In the genomic region with DNA sequence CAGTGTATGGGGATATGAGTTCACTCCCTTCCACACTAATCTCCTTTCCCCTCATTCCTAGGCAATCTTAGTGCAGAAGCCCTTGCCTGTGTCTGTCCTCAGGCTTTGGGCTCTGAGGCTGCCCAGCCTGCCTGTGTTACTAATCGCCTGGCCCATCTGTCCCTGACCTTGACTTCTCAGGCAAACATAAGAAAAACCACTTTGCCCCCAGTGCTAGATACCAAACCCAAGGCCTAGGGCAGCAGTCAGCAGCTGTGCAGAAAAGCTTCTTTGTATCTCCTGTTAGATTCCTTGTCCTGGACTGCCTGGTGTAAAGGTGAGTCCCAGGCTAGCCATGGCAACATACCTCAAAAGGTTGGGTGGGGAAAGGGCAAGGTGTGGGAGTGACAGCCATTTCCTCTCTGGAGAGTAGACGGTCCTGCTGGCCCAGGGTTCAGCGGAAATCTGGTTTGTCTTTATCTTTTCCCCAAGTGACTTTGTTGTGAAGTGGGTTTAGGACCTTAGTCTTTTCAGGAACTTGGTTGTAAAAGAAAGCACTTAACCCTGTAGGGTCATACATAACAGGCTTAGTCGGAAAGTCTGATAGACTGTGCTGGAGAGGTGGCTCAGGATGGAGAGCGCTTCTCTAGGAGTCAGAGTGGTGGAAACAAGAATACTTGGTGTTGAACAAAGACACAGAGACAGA, we compare ENCODE assay signal across 14 mouse cellular contexts. TPM values are rescaled to one million over a fixed set of nuclear protein-coding genes. Genes with fewer than 3 reads are reported as not detected.
DNase-seq lines count a peak whose midpoint lies in the region; ATAC-seq and TF ChIP-seq lines count a peak whose summit lies in the region.
"Had no signal": no experiment of that assay in that cellular context is flagged by ENCODE, and none has a peak within 500 bp of the region (broad histone marks: within the 10 kb centered on the region; RNA-seq: fewer than 3 reads in every experiment).

No protein-coding gene starts in this region.

- no peak overlapping the region for H3K9ac ChIP-seq in lung, postnatal 0 days (replicated peaks; ENCODE audit: low read depth)
- H3K9ac ChIP-seq: liver, embryonic 13.5 days; midbrain, embryonic 13.5 days had no signal

- TF ChIP-seq POLR2A in bone marrow, adult 2 months (IDR thresholded peaks at IDR 0.05; ENCODE audit: borderline replicate concordance, control insufficient read depth, low read depth, low read length), result no peak

- no peak for TF ChIP-seq CTCF in bone marrow, adult 2 months (IDR thresholded peaks at IDR 0.05; ENCODE audit: control insufficient read depth, insufficient read depth, low read length)
- TF ChIP-seq CTCF in lung, postnatal 0 days (IDR thresholded peaks at IDR 0.05), result no peak

- peak overlapping the region; percentile 84; the same call in 1 of the 2 replicates for H3K27ac ChIP-seq in bone marrow, adult 2 months (ENCODE audit: control insufficient read depth, insufficient read depth, low read depth, low read length, poor library complexity)
- H3K27ac ChIP-seq in lung, postnatal 0 days (ENCODE audit: low read length), result no peak overlapping the region
- H3K27ac ChIP-seq: liver, embryonic 13.5 days; midbrain, embryonic 13.5 days had no signal

- WGBS in bone marrow, adult 2 months, result 20% methylated on average over 5 of the region's 5 CpGs
- WGBS in lung, postnatal 0 days, result 34% methylated on average over 5 of the region's 5 CpGs

- ATAC-seq in megakaryocyte-erythroid progenitor cell, adult 5-6 weeks (replicated peaks; ENCODE audit: low FRiP score, low TSS enrichment, poor library complexity, severe bottlenecking), result peak; percentile 54
- ATAC-seq in lung, postnatal 0 days, result no peak
- ATAC-seq: forebrain, embryonic 14.5 days; hindbrain, embryonic 16.5 days; midbrain, embryonic 13.5 days had no signal

- no peaks in the 10 kb centered on the region for H3K27me3 ChIP-seq in lung, postnatal 0 days (replicated peaks; ENCODE audit: insufficient read depth, low read length)
- H3K27me3 ChIP-seq: liver, embryonic 13.5 days; midbrain, embryonic 13.5 days had no signal

- H3K36me3 ChIP-seq in lung, postnatal 0 days (ENCODE audit: insufficient read depth, low read length), result no peaks in the 10 kb centered on the region
- H3K36me3 ChIP-seq: liver, embryonic 13.5 days; midbrain, embryonic 13.5 days had no signal

- H3K4me2 ChIP-seq in lung, postnatal 0 days (replicated peaks; ENCODE audit: low read depth, low read length), result no peak overlapping the region
- H3K4me2 ChIP-seq: liver, embryonic 13.5 days; midbrain, embryonic 13.5 days had no signal

- peaks cover 2% of the 10 kb centered on the region; the same call in 1 of the 2 replicates for H3K4me1 ChIP-seq in bone marrow, adult 2 months (ENCODE audit: control insufficient read depth, insufficient read depth, low read length)
- H3K4me1 ChIP-seq in lung, postnatal 0 days (ENCODE audit: insufficient read depth, low read depth, low read length), result no peaks in the 10 kb centered on the region

- no peaks in the 10 kb centered on the region for H3K9me3 ChIP-seq in lung, postnatal 0 days (ENCODE audit: low read length)
- H3K9me3 ChIP-seq: liver, embryonic 13.5 days; midbrain, embryonic 13.5 days had no signal

- TF ChIP-seq EP300 in lung, postnatal 0 days (IDR thresholded peaks at IDR 0.05), result no peak

- peak; percentile 41 to 74 for DNase-seq in adrenal gland, adult (ENCODE audit: inconsistent age in 2 of 2, low spot score in 1 of 2)
- no peak for DNase-seq in adrenal gland, postnatal 10 days
- peak; percentile 20 for DNase-seq in retina, postnatal 1 day
- no peak for DNase-seq in retina, embryonic 14.5 days (ENCODE audit: low spot score)
- no peak for DNase-seq in lung, postnatal 0 days (ENCODE audit: low spot score)
- DNase-seq in neural tube, embryonic 10.5 days (ENCODE audit: extremely low spot score, low spot score), result no peak
- DNase-seq: embryo, embryonic 11 days; liver, embryonic 13.5 days; lung, postnatal 14 days had no signal

- H3K4me3 ChIP-seq in bone marrow, adult 2 months (replicated peaks; ENCODE audit: control insufficient read depth, low read depth, low read length), result no peak overlapping the region
- no peak overlapping the region for H3K4me3 ChIP-seq in lung, postnatal 0 days (ENCODE audit: low read depth, low read length)
- H3K4me3 ChIP-seq: liver, embryonic 13.5 days; midbrain, embryonic 13.5 days had no signal

RNA-seq across cellular contexts. Expression of gene Scap, which starts 4.0 kb away (rescaled TPM):
- 10 to 100 TPM; 76.4 to 83.9 TPM for total RNA-seq in adrenal gland, postnatal 10 days (2021)
- 8.3 and 10.7 TPM in 2 replicates for polyA plus RNA-seq in bone marrow, adult 2 months (2011; ENCODE audit: insufficient read depth, insufficient read length, low replicate concordance, missing spikeins)
- total RNA-seq in megakaryocyte-erythroid progenitor cell, adult 5-6 weeks (2014; fragmentation: Nextera tagmentation), result 35.0 and 48.5 TPM in 2 replicates
- 20.3 and 60.7 TPM in 2 replicates for total RNA-seq in megakaryocyte-erythroid progenitor cell, adult 5-6 weeks (2017)
- polyA plus RNA-seq in lung, postnatal 0 days (2015; fragmentation: Nextera tagmentation; extraction: Ambion mirVana), result 18.1 and 21.3 TPM in 2 replicates

RNA-seq across cellular contexts. Expression of gene Elp6, which starts 24.1 kb away (rescaled TPM):
- 1 to 10 TPM; 6.2 to 9.2 TPM for total RNA-seq in adrenal gland, postnatal 10 days (2021)
- 5.0 and 6.6 TPM in 2 replicates for polyA plus RNA-seq in bone marrow, adult 2 months (2011; ENCODE audit: insufficient read depth, insufficient read length, low replicate concordance, missing spikeins)
- 4.1 and 10.1 TPM in 2 replicates for total RNA-seq in megakaryocyte-erythroid progenitor cell, adult 5-6 weeks (2014; fragmentation: Nextera tagmentation)
- 6.3 and 10.2 TPM in 2 replicates for total RNA-seq in megakaryocyte-erythroid progenitor cell, adult 5-6 weeks (2017)
- 6.9 and 7.8 TPM in 2 replicates for polyA plus RNA-seq in lung, postnatal 0 days (2015; fragmentation: Nextera tagmentation; extraction: Ambion mirVana)

Comparison
In these comparisons a context has a peak if more than half of its experiments do, and no peak if none do; other contexts are left out.
1. DNase-seq: peak in adrenal gland, adult (2 of 2) and retina, postnatal 1 day (single experiment); none in adrenal gland, postnatal 10 days (single experiment), retina, embryonic 14.5 days (single experiment), lung, postnatal 0 days (single experiment) and neural tube, embryonic 10.5 days (single experiment).